Mouse (Mus musculus): ENCODE results near the gene Snrnp27. TPM values are rescaled to one million over a fixed set of nuclear protein-coding genes. Genes with fewer than 3 reads are reported as not detected.

Snrnp27 gene
- 10 to 100 TPM; 65.1 to 71.2 TPM for total RNA-seq (2021)
- long read RNA-seq, experiment 1, transcript Snrnp27-201 (6 exons, 885 nt), result major isoform, 93 of 96 reads
- long read RNA-seq, experiment 1, partial matches to known transcripts, result 1 of 96 reads
- long read RNA-seq, experiment 1, other reads (novel, unspliced or antisense), result 2 of 96 reads
- long read RNA-seq, experiment 2, transcript Snrnp27-201 (6 exons, 885 nt), result major isoform, 69 of 86 reads
- long read RNA-seq, experiment 2, partial matches to known transcripts, result 15 of 86 reads
- long read RNA-seq, experiment 2, other reads (novel, unspliced or antisense), result 2 of 86 reads

GRCm38 (mm10) chr6:86683872-86684654 lies at the start of gene Snrnp27:
Gene Snrnp27 (minus strand): TSS chr6:86684522.
- peak; percentile 86 to 89 for DNase-seq (ENCODE audit: low spot score in 2 of 2)

GRCm38 (mm10) chr6:86733183-86733876 lies 49.0 kb upstream of the Snrnp27 start, which contains the start of gene Gmcl1:
Gene Gmcl1 (minus strand): TSS chr6:86733383.
- DNase-seq (ENCODE audit: low spot score in 2 of 2), result peak; percentile 87 to 89

- DNase-seq (ENCODE audit: low spot score in 2 of 2), result peak in 1 of 2 experiments; percentile 29
Observed at GRCm38 (mm10) chr6:86732276-86733173, 48.2 kb upstream of the Snrnp27 start.

GRCm38 (mm10) chr6:86728711-86729110 lies 44.4 kb upstream of the Snrnp27 start:
- DNase-seq (ENCODE audit: low spot score in 2 of 2), result no peak

GRCm38 (mm10) chr6:86721977-86722376 lies 37.7 kb upstream of the Snrnp27 start:
- no peak for DNase-seq (ENCODE audit: low spot score in 2 of 2)

- DNase-seq (ENCODE audit: low spot score in 2 of 2), result no peak
Observed at GRCm38 (mm10) chr6:86708072-86708774, 23.9 kb upstream of the Snrnp27 start.

- DNase-seq (ENCODE audit: low spot score in 2 of 2), result no peak
Observed at GRCm38 (mm10) chr6:86702577-86702976, 18.3 kb upstream of the Snrnp27 start.

GRCm38 (mm10) chr6:86697903-86698302 lies 13.6 kb upstream of the Snrnp27 start:
- DNase-seq (ENCODE audit: low spot score in 2 of 2), result no peak

GRCm38 (mm10) chr6:86696213-86696612 lies 11.9 kb upstream of the Snrnp27 start:
- DNase-seq (ENCODE audit: low spot score in 2 of 2), result no peak

- DNase-seq (ENCODE audit: low spot score in 2 of 2), result peak in 1 of 2 experiments; percentile 23
Observed at GRCm38 (mm10) chr6:86694465-86694864, 10.1 kb upstream of the Snrnp27 start.

- DNase-seq (ENCODE audit: low spot score in 2 of 2), result no peak
Observed at GRCm38 (mm10) chr6:86689671-86690070, 5.3 kb upstream of the Snrnp27 start.

GRCm38 (mm10) chr6:86686971-86687370 lies 2.6 kb upstream of the Snrnp27 start:
- DNase-seq (ENCODE audit: low spot score in 2 of 2), result no peak

- DNase-seq (ENCODE audit: low spot score in 2 of 2), result no peak
Observed at GRCm38 (mm10) chr6:86684655-86685011, 311 bp upstream of the Snrnp27 start.

- no peak for DNase-seq (ENCODE audit: low spot score in 2 of 2)
Observed at GRCm38 (mm10) chr6:86681289-86681688, 3.0 kb downstream of the Snrnp27 start.

- no peak for DNase-seq (ENCODE audit: low spot score in 2 of 2)
Observed at GRCm38 (mm10) chr6:86678341-86678740, 6.0 kb downstream of the Snrnp27 start.

- peak in 1 of 2 experiments; percentile 38 for DNase-seq (ENCODE audit: low spot score in 2 of 2)
Observed at GRCm38 (mm10) chr6:86670873-86671272, 13.4 kb downstream of the Snrnp27 start.

GRCm38 (mm10) chr6:86669240-86669727 lies 15.0 kb downstream of the Snrnp27 start:
- peak; percentile 99 to 100 for DNase-seq (ENCODE audit: low spot score in 2 of 2)

GRCm38 (mm10) chr6:86668580-86669239 lies 15.6 kb downstream of the Snrnp27 start, which contains the start of gene Mxd1:
Gene Mxd1 (minus strand): TSS chr6:86669161.
- DNase-seq (ENCODE audit: low spot score in 2 of 2), result no peak

GRCm38 (mm10) chr6:86667061-86667460 lies 17.3 kb downstream of the Snrnp27 start:
- no peak for DNase-seq (ENCODE audit: low spot score in 2 of 2)

Data from adrenal gland, postnatal 4 days (tissue).